Mouse (Mus musculus): ENCODE data around the gene Olfr314.

GRCm38 (mm10) chr11:58782480-58783089 lies at the start of gene Olfr314:
- TF ChIP-seq CTCF (conservative IDR thresholded peaks at IDR 0.05; ENCODE audit: low read length) (no peak), POU5F1 (IDR thresholded peaks at IDR 0.05; ENCODE audit: borderline replicate concordance, low read length) (no peak)
